Mouse (Mus musculus) B cell, adult (primary cell): Measurements from ENCODE around the gene Olfr1418. TPM values are rescaled to one million over a fixed set of nuclear protein-coding genes. Genes with fewer than 3 reads are reported as not detected.

Experiments used
- total RNA-seq: library from RNA; stranded (reverse); gene quantifications from 4 replicates; pipeline ENCODE4 v1.2.4, GENCODE M21; 2023; ENCODE audit not compliant: inconsistent age

Olfr1418 gene
- total RNA-seq = not detected in 4 replicates

GRCm38 (mm10) chr19:11860966-11861365 is at the start of gene Olfr1418:
Gene Olfr1418, minus strand, starts transcription at chr19:11861066.

GRCm38 (mm10) chr19:11886265-11886664 is 25.4 kb upstream of the Olfr1418 start, which contains the start of gene Olfr1420:
Gene Olfr1420, plus strand, starts transcription at chr19:11886565.

GRCm38 (mm10) chr19:11875006-11875405 is 14.1 kb upstream of the Olfr1418 start, which contains the start of gene Olfr1419:
Gene Olfr1419, minus strand, starts transcription at chr19:11875106.

GRCm38 (mm10) chr19:11839119-11839518 is 21.7 kb downstream of the Olfr1418 start, which contains the start of gene Olfr1417:
Gene Olfr1417, minus strand, starts transcription at chr19:11839219.

GRCm38 (mm10) chr19:11819143-11819700 is 41.6 kb downstream of the Olfr1418 start, which contains the start of gene Stx3:
Gene Stx3, minus strand, starts transcription at chr19:11819403.

Other genes starting within 250 kb of the Olfr1418 start
- gene Ms4a2, start 237.3 kb downstream of the Olfr1418 start, total RNA-seq = not detected in 4 replicates
- not detected in 4 replicates for gene Ms4a3, start 220.2 kb downstream of the Olfr1418 start, total RNA-seq
- 1.3 TPM in 1 of 4 replicates, not detected in the others for gene Oosp2, start 200.5 kb downstream of the Olfr1418 start, total RNA-seq
- 0.72 to 2.3 TPM (median 1.8 TPM) in 4 replicates for gene Oosp1, start 169.9 kb downstream of the Olfr1418 start, total RNA-seq
- not detected in 4 replicates for gene Oosp3, start 164.0 kb downstream of the Olfr1418 start, total RNA-seq
- gene Gif, start 113.5 kb downstream of the Olfr1418 start, total RNA-seq = not detected in 4 replicates
- gene Mrpl16, start 90.7 kb downstream of the Olfr1418 start, total RNA-seq = 31.6 to 38.6 TPM (median 33.7 TPM) in 4 replicates
- gene Stx3, start 41.7 kb downstream of the Olfr1418 start, total RNA-seq = 0.30 to 1.5 TPM (median 0.58 TPM) in 4 replicates
- gene Olfr1417, start 21.8 kb downstream of the Olfr1418 start, total RNA-seq = not detected in 4 replicates
- gene Olfr1419, start 14.0 kb upstream of the Olfr1418 start, total RNA-seq = not detected in 4 replicates
- not detected in 4 replicates for gene Olfr1420, start 25.5 kb upstream of the Olfr1418 start, total RNA-seq
- 63.1 to 71.0 TPM (median 70.2 TPM) in 4 replicates for gene Patl1, start 51.3 kb upstream of the Olfr1418 start, total RNA-seq
- gene Osbp, start 104.9 kb upstream of the Olfr1418 start, total RNA-seq = 49.4 to 51.9 TPM (median 50.6 TPM) in 4 replicates
- not detected in 4 replicates for gene Olfr1423, start 180.3 kb upstream of the Olfr1418 start, total RNA-seq
- not detected in 4 replicates for gene Olfr1424, start 201.6 kb upstream of the Olfr1418 start, total RNA-seq
- gene Olfr1425, start 216.7 kb upstream of the Olfr1418 start, total RNA-seq = not detected in 4 replicates
- gene Olfr1426, start 230.9 kb upstream of the Olfr1418 start, total RNA-seq = not detected in 4 replicates
- gene Olfr1427, start 242.3 kb upstream of the Olfr1418 start, total RNA-seq = not detected in 4 replicates